Mouse (Mus musculus): ENCODE measurements around the gene Aqp9. TPM values are rescaled to one million over a fixed set of nuclear protein-coding genes. Genes with fewer than 3 reads are reported as not detected.
"Not testable (repeated sequence)": the region's sequence is repeated elsewhere in the genome, so short reads cannot be mapped to it uniquely, and the experiment has no call there.

The Aqp9 gene
- polyA plus RNA-seq, 1 experiment from 2014 or later, result 0.62 TPM

DNA sequence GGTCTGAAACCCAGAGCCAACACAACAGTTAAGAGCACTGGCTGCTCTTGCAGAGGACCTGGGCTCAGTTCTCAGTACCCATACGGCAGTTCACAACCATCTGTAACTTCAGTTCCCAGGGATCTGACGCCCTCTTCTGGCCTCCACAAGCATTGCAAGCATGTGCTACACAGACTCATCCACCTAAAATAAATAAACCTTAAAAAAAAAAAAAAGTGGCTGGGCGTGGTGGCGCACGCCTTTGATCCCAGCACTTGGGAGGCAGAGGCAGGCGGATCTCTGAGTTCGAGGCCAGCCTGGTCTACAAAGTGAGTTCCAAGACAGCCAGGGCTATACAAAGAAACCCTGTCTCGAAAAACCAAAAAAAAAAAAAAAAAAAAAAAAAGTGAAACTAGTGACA, 45.4 kb downstream of the Aqp9 start:
- not testable (repeated sequence) for H3K4me2 ChIP-seq (replicated peaks); ATAC-seq (ENCODE audit: low FRiP score, low read depth); H3K27ac ChIP-seq; H3K9me3 ChIP-seq; H3K36me3 ChIP-seq; H3K9ac ChIP-seq; H3K27me3 ChIP-seq; H3K4me1 ChIP-seq; H3K4me3 ChIP-seq
- 92% methylated on average over 8 of the region's 8 CpGs for WGBS

DNA sequence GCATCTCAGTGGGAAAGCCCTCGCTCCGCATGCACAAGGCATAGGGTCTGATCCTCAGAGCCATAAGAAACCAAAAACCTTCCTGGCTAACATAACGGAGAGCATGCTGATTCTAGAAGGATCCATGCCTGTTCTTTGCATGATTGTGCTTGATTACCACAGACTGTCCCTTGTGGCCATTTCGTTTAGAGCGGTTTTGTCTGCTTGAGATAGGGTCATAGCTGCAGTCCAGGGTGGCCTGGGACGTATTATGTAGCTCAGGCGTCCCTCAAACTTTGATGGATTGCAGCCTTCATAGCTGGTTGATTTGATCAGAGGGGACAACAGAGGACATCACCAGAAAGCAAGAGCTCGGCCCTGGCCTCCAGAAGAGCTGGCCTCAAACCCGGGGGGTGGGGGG, 47.6 kb downstream of the Aqp9 start:
- Histone ChIP-seq H3K27me3 (0 out of 2 replicates have a peak, but pooled peaks cover 2% of the 10 kb centered on the region), H3K9me3 (no peaks in the 10 kb centered on the region), H3K4me1 (no peaks in the 10 kb centered on the region), H3K36me3 (no peaks in the 10 kb centered on the region), H3K4me2 (replicated peaks) (no peak overlapping the region), H3K4me3 (no peak overlapping the region), H3K9ac (no peak overlapping the region), H3K27ac (no peak overlapping the region)
- 80% methylated on average over 9 of the region's 9 CpGs for WGBS
- ATAC-seq (ENCODE audit: low FRiP score, low read depth), result no peak

DNA sequence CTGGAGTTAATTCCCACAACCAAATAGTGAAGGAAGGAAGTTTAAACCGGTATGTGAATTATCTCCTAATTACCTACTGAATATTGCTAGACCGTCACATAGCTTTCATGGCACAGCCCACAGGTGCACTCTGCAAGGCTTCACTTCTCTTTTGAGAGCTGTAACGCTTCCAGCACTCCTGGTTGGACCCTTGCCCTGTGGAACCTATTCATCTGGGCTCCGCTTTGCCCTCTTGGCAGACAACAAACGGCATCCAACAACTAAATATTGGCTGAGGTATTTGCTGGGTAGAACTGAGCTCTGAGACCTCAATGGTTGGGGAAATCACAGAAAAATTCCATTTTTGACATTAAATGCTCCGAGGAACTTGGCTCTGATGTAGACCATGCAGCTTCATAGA, 55.3 kb downstream of the Aqp9 start:
- no peaks in the 10 kb centered on the region for H3K9me3 ChIP-seq
- no peak overlapping the region for H3K9ac ChIP-seq
- H3K36me3 ChIP-seq, result no peaks in the 10 kb centered on the region
- WGBS, result 78% methylated on average over 6 of the region's 6 CpGs
- ATAC-seq (ENCODE audit: low FRiP score, low read depth), result no peak
- H3K27ac ChIP-seq, result no peak overlapping the region
- no peaks in the 10 kb centered on the region for H3K4me1 ChIP-seq
- no peaks in the 10 kb centered on the region for H3K27me3 ChIP-seq
- H3K4me3 ChIP-seq, result no peak overlapping the region
- H3K4me2 ChIP-seq (replicated peaks), result no peak overlapping the region

DNA sequence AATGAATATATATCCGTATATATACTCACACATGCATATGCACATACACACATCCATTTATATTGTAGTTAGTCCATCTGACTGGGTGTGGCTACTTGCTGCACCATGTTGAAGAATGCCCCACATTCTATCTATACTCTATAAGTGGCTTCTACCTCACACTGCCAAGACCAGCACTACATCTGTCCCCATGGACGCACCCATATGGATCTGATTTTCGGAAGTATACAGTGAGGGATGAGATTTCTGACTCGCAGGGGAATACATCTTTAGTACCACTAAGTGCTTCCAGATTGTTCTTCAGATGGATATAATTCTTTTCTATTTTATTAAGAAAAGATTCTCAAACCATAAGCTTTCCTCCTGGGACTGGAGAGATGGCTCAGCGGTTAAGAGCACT, 65.0 kb downstream of the Aqp9 start:
- Histone ChIP-seq H3K27ac (no peak overlapping the region), H3K9ac (no peak overlapping the region), H3K4me3 (no peak overlapping the region), H3K27me3 (no peaks in the 10 kb centered on the region), H3K4me1 (no peaks in the 10 kb centered on the region), H3K4me2 (replicated peaks) (no peak overlapping the region), H3K9me3 (no peaks in the 10 kb centered on the region), H3K36me3 (no peaks in the 10 kb centered on the region)
- peak; percentile 44; the same call in 1 of the 2 replicates for ATAC-seq (ENCODE audit: low FRiP score, low read depth)
- WGBS, result 62% methylated on average over 5 of the region's 5 CpGs

DNA sequence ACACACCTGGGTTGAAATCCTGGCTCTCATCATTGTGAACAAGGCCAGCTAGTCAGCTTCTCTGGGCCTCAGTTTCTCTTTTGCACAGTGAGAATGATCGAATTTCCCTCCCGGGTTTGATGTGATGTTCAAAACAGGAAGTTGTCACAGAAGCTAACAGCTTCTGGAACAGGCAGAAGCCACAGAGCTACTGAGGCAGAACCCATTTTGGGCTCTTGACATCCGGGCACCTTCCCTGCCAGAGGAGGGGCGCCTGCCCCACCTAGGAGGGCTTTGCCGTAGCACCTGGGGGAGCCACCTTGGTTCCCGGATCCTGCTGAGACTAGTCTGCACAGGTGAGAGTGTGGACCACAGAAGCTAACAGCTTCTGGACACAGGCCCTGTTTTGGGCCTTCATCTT, 74.4 kb downstream of the Aqp9 start:
- Histone ChIP-seq H3K4me3 (no peak overlapping the region), H3K4me2 (replicated peaks) (no peak overlapping the region), H3K9me3 (no peaks in the 10 kb centered on the region), H3K9ac (no peak overlapping the region), H3K27me3 (no peaks in the 10 kb centered on the region), H3K27ac (no peak overlapping the region), H3K36me3 (no peaks in the 10 kb centered on the region), H3K4me1 (no peaks in the 10 kb centered on the region)
- WGBS, result 88% methylated on average over 6 of the region's 6 CpGs
- ATAC-seq (ENCODE audit: low FRiP score, low read depth), result no peak

DNA sequence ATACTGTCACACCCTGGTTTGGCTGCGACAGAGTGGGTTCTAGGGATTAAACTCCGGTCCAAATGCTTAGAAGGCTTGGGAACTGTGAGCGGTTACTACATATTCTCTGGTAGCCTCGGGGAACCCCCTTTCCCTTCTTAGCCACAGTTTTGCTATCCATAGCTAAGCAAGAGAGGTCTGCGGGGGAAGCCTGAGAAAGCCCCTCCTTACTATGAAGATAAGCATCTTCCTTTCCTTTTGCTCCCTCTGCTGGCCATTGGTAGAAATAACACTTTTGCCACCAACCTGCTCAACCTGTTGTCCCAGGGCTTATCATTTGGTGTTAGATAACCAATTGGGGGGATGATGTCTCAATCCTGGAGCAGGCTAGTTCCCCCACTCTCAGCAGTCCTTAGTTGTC, 76.4 kb downstream of the Aqp9 start:
- 68% methylated on average over 5 of the region's 5 CpGs for WGBS
- Histone ChIP-seq H3K4me3 (no peak overlapping the region), H3K4me2 (replicated peaks) (no peak overlapping the region), H3K4me1 (no peaks in the 10 kb centered on the region), H3K27ac (no peak overlapping the region), H3K9me3 (no peaks in the 10 kb centered on the region), H3K36me3 (no peaks in the 10 kb centered on the region), H3K27me3 (no peaks in the 10 kb centered on the region), H3K9ac (no peak overlapping the region)
- no peak for ATAC-seq (ENCODE audit: low FRiP score, low read depth)

DNA sequence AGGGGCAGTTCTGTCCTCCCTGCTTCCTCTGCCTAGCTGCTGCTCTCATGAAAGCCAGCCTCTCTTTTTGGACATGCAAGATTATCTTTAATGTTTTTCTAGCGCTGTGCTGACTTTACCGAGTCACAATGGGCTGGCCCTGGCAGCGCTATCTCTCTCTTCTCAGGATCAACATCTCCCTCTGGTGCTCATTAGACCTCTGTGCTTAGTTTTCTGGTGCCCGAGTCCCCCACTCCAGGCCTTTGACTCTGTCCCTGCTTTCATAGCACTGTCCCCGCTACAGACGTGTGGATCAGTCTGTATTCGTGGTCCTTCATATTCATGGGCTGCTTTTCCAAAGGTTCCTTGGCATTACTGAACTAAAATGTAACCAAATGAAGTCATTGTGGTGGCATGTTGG, 89.3 kb downstream of the Aqp9 start:
- Histone ChIP-seq H3K27ac (no peak overlapping the region), H3K9me3 (no peaks in the 10 kb centered on the region), H3K4me1 (peaks cover 5% of the 10 kb centered on the region; the same call in 1 of the 2 replicates), H3K4me2 (replicated peaks) (no peak overlapping the region), H3K27me3 (no peaks in the 10 kb centered on the region), H3K36me3 (no peaks in the 10 kb centered on the region), H3K9ac (no peak overlapping the region), H3K4me3 (no peak overlapping the region)
- no peak for ATAC-seq (ENCODE audit: low FRiP score, low read depth)
- 51% methylated on average over 7 of the region's 7 CpGs for WGBS

DNA sequence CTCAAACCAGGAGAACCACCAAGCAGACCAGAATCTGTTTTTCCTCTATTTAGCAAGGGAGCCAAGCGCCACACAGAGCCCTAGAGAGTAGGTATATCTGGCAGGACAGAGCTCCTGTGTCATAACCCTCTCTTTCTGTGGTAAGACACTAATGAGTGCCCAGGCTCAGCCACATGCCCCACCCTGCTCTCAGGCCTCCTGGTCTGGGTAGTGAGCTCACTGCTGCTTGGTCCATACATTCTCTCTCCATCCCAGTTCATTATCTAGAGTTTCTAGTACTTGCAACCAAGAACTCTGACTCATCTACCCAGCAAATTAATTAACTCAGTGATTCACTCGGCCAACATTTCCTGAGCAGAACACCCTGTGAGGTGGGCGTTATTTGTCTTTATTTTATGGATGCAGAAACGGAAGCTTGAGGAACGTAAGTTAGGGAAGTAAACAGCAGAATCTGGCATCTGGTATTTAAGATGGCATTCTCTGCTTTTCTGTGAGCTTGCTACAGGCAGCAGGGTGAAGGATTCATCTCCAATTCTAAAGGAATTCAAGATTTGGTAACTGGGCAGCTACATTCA, 91.1 kb downstream of the Aqp9 start:
- no peaks in the 10 kb centered on the region for H3K27me3 ChIP-seq
- H3K4me3 ChIP-seq, result no peak overlapping the region
- no peaks in the 10 kb centered on the region for H3K36me3 ChIP-seq
- ATAC-seq (ENCODE audit: low FRiP score, low read depth), result no peak
- H3K27ac ChIP-seq, result no peak overlapping the region
- no peak overlapping the region for H3K4me2 ChIP-seq (replicated peaks)
- WGBS, result 68% methylated on average over 5 of the region's 5 CpGs
- no peak overlapping the region for H3K9ac ChIP-seq
- H3K4me1 ChIP-seq, result peaks cover 5% of the 10 kb centered on the region; the same call in 1 of the 2 replicates
- no peaks in the 10 kb centered on the region for H3K9me3 ChIP-seq

DNA sequence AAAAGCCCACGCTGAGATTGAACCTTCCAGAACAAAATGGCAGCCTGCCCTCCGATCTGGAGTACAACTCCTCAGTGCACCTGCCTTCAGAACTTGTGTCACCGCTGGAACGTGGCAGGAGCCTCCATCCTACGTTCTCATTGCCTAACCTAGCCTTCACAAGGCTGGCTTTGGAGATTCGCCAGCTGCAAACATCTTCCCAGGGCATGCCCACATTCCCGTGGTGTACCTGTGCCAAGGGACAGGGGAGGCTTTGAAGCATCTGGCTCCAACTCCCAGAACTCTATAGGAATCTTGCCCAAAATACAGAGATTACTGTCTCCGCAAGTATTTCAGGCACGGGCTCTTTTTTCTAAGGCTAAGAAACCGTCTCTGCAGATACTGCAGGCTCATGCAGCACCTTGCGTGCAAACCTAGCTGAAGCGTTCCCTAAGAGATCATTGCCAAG, 92.3 kb downstream of the Aqp9 start:
- no peak overlapping the region for H3K27ac ChIP-seq
- no peak for ATAC-seq (ENCODE audit: low FRiP score, low read depth)
- WGBS, result 79% methylated on average over 12 of the region's 12 CpGs

DNA sequence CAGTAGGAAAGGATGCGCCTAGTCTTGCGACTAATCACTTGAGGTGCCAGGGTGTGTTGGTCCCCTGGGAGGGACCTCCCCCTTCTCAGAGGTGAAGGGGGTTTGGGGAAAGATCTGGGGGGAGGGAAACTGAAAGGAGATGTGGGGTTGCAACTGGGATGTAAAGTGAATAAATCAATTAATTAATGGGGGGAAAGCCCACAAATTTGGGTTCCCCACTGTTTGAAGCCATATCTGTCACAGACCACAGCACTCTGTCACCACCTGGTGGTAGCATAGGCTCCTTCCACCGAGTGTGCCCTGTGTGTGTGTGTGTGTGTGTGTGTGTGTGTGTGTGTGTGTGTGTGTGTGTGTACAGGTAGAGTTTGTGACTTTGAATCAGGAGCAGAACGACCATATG, 94.7 kb downstream of the Aqp9 start:
- Histone ChIP-seq H3K4me1 (no peaks in the 10 kb centered on the region), H3K27me3 (no peaks in the 10 kb centered on the region), H3K4me2 (replicated peaks) (no peak overlapping the region), H3K9ac (no peak overlapping the region), H3K27ac (no peak overlapping the region), H3K4me3 (no peak overlapping the region), H3K36me3 (no peaks in the 10 kb centered on the region), H3K9me3 (no peaks in the 10 kb centered on the region)
- ATAC-seq (ENCODE audit: low FRiP score, low read depth), result no peak
- 60% methylated on average over 4 of the region's 4 CpGs for WGBS

More for the DNA sequence above, 92.3 kb downstream of the Aqp9 start:
- Histone ChIP-seq H3K4me3 (no peak overlapping the region), H3K27me3 (no peaks in the 10 kb centered on the region), H3K9ac (no peak overlapping the region), H3K4me2 (replicated peaks) (no peak overlapping the region), H3K36me3 (no peaks in the 10 kb centered on the region), H3K9me3 (no peaks in the 10 kb centered on the region), H3K4me1 (peaks cover 5% of the 10 kb centered on the region; the same call in 1 of the 2 replicates)

DNA sequence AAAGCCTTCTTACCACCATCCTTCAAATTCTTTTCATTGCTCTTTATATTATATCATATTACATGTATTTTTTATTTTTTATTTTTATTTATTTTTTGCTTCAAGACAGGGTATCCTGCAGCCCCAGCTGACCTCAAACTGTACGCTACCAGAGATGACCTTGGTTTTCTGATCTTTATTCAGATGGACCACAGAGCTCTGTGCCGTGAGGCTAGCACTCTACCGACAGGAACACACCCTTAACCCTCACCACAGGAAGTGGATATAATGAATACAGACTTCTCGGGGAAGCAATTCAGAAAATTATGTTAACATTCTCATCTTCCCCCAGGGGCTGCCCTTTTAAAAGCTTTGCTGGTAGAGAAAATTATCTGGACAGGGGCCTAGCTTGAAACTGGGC, 95.4 kb downstream of the Aqp9 start:
- no peak for ATAC-seq (ENCODE audit: low FRiP score, low read depth)
- H3K27ac ChIP-seq, result no peak overlapping the region
- no peaks in the 10 kb centered on the region for H3K36me3 ChIP-seq
- no peaks in the 10 kb centered on the region for H3K9me3 ChIP-seq
- WGBS, result 47% methylated on average over 4 of the region's 4 CpGs
- no peak overlapping the region for H3K4me2 ChIP-seq (replicated peaks)
- H3K4me1 ChIP-seq, result no peaks in the 10 kb centered on the region
- H3K9ac ChIP-seq, result no peak overlapping the region
- no peaks in the 10 kb centered on the region for H3K27me3 ChIP-seq
- H3K4me3 ChIP-seq, result no peak overlapping the region

DNA sequence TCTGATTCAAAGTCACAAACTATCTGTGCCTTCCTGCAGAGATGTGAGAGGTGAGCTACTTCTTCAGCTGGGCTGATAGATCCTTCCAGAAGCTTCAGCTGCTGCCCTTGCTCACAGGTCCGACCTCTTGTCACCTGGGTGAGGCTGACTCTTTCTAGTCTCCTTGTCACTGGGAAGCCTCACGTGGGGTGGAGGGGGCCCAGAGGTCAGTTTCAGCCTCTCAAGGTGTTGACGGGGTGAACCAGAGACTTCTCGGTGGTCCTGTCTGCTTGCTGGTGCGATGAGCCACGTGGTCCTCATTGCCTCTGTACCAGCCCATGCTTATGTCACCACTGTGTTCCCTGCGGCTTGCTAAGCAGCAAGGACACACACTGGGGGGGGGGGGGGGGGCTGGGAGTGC, 96.0 kb downstream of the Aqp9 start:
- Histone ChIP-seq H3K4me3 (no peak overlapping the region), H3K4me2 (replicated peaks) (no peak overlapping the region), H3K9me3 (no peaks in the 10 kb centered on the region), H3K36me3 (no peaks in the 10 kb centered on the region), H3K27me3 (no peaks in the 10 kb centered on the region), H3K9ac (no peak overlapping the region), H3K4me1 (no peaks in the 10 kb centered on the region), H3K27ac (no peak overlapping the region)
- no peak for ATAC-seq (ENCODE audit: low FRiP score, low read depth)
- 61% methylated on average over 7 of the region's 7 CpGs for WGBS

DNA sequence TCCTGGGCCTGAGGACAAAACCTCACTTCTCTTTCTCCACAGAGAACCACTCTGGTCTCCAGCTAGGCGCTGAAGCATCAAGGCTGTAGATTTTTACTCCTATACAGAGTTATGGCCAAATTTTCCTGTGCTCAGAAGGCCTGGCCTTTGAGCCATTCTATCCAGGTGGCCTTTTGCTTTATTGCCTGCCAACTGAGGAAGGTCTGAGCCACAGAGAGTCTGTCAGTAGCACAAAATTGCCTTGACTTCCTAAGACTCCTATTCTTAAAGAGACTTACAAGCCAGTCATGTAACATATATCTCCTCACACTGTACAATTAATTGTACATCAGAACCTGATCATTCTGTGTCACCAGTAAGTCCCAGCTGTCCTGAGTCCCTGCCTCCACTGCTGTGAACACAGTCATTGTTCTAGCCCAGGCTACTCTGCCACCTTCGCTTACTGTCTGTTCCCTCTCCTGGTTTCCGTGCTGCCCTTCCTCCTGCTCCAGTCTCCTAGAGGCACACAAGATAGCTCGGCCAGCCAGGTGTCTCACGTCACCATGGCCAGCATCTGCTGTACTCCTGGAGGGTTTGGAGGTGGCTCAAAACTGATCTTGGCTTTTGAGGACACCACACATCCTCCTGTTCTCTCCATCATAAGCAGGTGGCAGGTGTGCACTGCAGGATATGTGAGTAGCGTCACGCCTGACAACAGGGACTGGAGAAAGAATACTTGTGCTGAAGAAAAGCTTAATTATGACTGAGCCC, 96.7 kb downstream of the Aqp9 start:
- Histone ChIP-seq H3K4me2 (replicated peaks) (no peak overlapping the region), H3K27me3 (no peaks in the 10 kb centered on the region), H3K4me1 (no peaks in the 10 kb centered on the region), H3K4me3 (no peak overlapping the region), H3K9ac (no peak overlapping the region), H3K27ac (no peak overlapping the region), H3K9me3 (no peaks in the 10 kb centered on the region), H3K36me3 (no peaks in the 10 kb centered on the region)
- WGBS, result 81% methylated on average over 7 of the region's 7 CpGs
- ATAC-seq (ENCODE audit: low FRiP score, low read depth), result no peak
